Mouse (Mus musculus): ENCODE measurements at regions not wholly inside any gene's neighbourhood (a gene's known extent, or its start where the extent isn't known, plus 50 kb on each side); places are given as distances from the start of the nearest gene placed in this dataset.

- ATAC-seq (replicated peaks; ENCODE audit: low FRiP score, poor library complexity, severe bottlenecking), result no peak
Observed at GRCm38 (mm10) chr4:125212176-125212530, 84.5 kb upstream of the Zc3h12a start.

DNA sequence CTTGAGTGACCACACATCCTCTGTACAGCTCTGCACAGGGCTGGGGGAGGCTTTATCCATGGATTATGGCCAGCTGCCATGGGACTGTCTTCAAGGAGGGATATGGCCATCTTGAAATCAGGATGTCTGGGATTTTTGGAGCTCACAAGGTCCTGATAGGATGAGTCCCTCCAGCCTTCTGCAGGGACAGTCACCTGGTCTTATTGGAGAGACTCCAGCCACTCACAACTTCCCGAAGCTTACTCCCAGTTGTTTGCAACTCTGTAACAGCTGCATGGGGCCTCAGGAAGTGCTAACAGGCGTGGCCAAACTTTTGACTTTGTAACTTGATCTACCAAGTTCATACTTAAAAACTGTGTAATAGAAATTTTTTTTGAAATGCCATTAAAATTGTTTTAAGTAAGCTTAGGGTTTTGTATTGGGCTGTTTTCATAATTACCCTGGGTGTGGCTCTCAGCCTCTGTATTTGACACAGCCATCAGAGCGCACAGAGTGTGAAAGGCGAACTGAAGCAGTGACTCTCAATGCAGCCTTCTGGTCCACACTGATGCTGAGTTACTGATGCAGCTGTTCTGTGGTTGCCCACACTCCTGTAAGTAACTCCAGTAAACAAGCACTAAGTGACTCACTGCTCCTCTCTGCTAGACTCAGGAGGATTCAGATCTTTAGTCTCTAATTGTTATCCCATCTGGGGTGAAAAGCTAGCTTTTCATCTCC is 84.0 kb upstream of the Zc3h12a start:
- ATAC-seq (replicated peaks; ENCODE audit: low FRiP score, poor library complexity, severe bottlenecking), result no peak

DNA sequence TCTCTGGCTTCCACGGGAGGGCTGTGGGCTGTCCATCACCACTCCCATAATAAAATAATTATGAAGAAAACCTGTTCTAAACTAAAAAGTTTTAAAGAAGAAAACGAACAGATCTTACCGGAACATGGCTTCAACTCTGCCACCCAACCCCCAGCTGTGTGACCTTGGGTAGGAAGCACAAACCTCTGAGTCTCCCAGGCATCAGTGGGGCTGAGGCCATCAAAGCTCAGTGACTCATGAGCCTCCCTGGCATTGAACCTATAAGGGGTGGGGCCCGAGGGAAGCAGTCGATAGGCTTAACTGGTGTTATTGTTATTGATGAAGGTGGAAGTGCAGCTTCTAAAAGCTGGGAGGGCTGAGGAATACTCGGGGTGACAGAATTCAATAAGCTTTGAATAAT is 83.1 kb upstream of the Zc3h12a start:
- ATAC-seq (replicated peaks; ENCODE audit: low FRiP score, poor library complexity, severe bottlenecking), result no peak

DNA sequence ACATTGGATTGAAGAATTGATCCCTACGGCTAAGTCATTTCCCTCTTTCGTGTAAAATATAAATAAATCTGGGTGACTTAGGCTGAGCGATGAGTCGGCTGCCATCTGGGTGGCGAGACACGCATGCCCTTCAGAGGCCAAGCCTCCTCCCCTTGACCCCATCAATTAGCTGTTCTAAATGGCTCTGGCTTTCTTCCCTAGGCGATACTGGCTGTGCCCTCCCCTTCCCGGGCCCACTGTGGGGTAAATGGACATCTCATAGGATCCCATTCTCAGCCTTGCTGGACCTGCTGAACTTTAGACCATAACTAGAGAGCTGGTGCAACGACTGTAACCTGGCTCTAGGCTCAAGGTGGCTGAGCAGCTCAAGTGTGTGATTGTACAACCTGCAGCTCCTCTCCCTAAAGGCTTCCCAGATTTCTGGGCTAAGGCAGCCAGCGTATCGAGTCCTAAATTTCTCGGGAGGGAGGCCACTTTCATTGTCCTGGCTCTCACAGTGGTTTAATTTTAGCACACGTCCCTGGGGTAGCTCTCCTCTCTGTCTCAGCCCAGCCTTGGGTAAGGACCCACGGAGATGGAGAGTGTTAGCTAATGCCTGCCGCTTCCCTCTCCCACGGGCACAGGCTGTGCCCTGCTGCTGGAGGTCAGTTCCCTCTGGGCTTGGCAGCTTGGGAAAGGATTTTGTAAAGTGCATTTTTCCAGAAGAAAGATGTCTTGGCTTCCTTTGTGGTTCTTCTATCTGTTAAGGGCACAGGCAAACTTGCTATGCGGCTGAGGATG is 80.7 kb upstream of the Zc3h12a start:
- ATAC-seq (replicated peaks; ENCODE audit: low FRiP score, poor library complexity, severe bottlenecking), result no peak

DNA sequence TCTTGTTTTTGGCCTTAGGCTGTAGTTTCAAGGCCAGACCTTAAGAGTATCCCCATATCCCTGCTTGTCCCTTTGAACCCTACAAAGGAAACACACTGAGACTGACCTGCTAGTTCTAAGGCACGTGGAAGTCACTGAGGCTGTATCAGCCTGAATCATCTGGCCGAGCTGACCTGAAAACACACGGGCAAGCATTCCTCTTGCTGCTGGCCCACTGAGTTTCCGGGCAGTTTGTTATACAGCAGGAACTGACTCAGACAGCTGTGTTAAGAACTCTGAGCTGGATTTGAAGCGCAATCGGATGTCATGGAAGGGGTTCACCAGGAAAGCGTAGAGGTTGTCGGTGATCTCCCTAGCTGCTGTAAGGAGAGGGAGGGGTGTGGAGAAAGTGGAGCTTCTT is 75.9 kb upstream of the Zc3h12a start:
- ATAC-seq (replicated peaks; ENCODE audit: low FRiP score, poor library complexity, severe bottlenecking), result no peak

DNA sequence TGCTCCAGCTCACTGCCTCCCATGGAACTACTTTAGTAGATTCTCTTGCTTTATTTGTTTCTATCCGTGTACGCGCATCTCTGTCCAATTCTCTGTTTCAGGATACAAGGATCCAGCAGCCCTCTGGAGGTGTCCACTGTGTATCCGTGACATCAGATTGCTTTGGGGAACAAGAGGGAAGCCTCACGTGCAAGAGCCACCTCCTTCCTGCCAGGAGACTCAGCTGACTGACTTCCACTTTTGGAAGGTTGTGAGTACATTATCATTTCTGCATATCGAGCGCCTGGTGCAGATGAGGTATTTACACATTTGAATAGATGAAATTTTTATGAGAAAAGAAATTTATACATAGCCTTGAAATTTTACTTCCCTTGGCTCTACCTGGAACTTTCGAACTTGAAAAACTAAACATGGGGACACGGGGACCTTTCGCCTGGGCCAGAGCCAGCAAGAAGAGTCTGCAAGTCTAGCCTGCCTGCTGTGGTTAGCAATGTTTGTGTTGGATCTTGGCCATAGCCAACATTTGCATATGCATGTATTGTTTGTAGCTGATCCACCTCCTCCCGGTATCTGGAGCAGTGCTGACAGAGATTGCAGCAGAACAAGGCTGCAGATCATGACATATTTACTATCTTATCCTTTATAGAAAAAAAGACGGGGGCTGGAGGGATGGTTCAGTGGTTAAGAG is 74.1 kb upstream of the Zc3h12a start:
- no peak for ATAC-seq (replicated peaks; ENCODE audit: low FRiP score, poor library complexity, severe bottlenecking)

- no peak for ATAC-seq (replicated peaks; ENCODE audit: low FRiP score, poor library complexity, severe bottlenecking)
Observed at GRCm38 (mm10) chr4:125200762-125201161, 73.1 kb upstream of the Zc3h12a start.

DNA sequence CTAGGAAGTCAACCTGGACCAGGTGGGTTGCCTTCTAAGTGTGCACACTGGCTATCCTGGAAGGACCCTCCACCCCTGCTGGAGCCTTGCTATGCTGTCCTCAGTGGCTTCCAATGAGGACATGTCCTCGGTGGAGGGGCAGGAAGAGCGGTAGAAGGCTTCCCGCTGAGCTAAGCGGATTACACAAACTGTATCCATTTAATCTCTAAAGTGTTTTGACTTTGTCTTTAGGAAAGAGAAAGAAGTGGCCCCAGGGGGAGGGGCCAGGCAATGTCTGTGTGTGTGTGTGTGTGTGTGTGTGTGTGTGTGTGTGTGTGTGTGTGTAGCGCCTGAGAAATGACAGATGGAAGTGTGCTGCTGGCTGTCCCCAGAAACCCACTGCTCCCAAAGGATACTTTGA is 71.6 kb upstream of the Zc3h12a start:
- no peak for ATAC-seq (replicated peaks; ENCODE audit: low FRiP score, poor library complexity, severe bottlenecking)

- no peak for ATAC-seq (replicated peaks; ENCODE audit: low FRiP score, poor library complexity, severe bottlenecking)
Observed at GRCm38 (mm10) chr4:125195901-125196435, 68.3 kb upstream of the Zc3h12a start.

DNA sequence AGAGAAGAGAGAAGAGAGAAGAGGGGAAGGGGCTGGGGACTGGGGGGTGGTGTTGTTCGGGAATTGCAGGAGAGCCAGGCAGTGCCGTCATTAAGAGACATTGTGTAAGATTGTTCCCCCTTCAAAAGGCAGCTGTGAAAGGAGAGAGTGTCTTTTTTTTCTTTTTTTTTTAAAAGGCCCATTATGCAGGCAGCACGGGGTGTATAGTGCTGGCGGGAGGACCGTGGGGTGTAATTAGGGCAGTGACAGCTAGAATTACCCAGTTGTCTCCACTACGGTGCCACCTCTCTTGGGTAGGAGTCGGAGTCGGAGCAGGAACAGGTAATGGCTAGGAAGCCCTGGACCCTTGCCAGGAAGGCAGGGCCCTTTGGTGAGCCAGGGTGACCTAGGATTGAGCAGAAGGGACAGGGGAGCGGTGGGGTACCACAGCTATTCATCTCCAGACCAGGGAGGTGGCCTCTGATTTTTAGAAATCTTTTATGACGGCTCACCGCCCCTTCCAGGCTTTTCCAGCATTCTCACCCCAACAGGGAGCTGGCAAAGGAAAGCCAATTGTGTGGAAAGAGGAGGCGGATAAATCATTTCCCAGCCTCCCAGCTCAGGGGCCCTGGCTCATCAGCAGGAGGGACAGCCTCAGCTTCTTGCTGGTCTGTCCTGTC is 67.2 kb upstream of the Zc3h12a start:
- no peak for ATAC-seq (replicated peaks; ENCODE audit: low FRiP score, poor library complexity, severe bottlenecking)

DNA sequence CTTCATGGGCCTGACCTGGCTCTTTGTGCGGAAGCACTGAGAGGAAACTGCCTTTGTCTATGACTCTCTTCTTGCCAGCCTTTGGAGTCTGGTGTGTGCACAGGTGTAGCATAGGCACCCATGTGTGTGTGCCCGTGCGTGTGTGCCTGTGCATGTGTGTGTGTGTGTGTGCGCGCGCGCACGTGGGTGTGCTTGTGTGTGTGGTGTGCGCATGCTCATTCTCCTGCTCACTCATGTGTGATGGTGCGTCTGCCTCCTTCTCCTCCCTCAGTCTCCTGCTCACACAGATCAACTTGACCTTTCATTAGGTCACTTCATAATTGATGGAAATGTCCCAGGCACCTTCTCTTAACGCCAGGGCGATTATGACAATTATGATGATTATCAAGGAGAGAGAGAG is 66.7 kb upstream of the Zc3h12a start:
- ATAC-seq (replicated peaks; ENCODE audit: low FRiP score, poor library complexity, severe bottlenecking), result no peak

- no peak for ATAC-seq (replicated peaks; ENCODE audit: low FRiP score, poor library complexity, severe bottlenecking)
Observed at GRCm38 (mm10) chr4:125191680-125192079, 64.0 kb upstream of the Zc3h12a start.

- no peak for ATAC-seq (replicated peaks; ENCODE audit: low FRiP score, poor library complexity, severe bottlenecking)
Observed at GRCm38 (mm10) chr4:125191010-125191409, 63.4 kb upstream of the Zc3h12a start.

- ATAC-seq (replicated peaks; ENCODE audit: low FRiP score, poor library complexity, severe bottlenecking), result no peak
Observed at GRCm38 (mm10) chr4:125189971-125190370, 62.3 kb upstream of the Zc3h12a start.

DNA sequence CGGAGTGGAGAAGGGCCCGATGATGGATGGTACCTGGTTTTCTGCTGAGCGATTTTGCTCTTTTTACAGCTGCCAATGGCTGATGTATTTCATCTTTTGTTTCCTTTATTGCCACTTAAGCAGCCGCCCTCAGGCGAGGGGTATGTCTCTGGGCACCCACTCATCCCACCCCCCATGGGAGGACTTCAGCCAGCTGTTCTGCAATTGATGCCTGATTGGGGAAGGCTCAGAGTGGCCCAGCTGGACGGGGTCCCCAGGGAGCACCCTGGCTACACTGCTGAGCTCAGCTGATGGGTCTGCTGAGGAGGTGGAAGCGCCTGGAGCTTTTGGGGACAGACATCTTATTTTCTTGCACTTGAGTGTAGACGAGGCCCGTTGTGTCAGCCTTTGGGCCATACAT is 58.6 kb upstream of the Zc3h12a start:
- ATAC-seq (replicated peaks; ENCODE audit: low FRiP score, poor library complexity, severe bottlenecking), result no peak

DNA sequence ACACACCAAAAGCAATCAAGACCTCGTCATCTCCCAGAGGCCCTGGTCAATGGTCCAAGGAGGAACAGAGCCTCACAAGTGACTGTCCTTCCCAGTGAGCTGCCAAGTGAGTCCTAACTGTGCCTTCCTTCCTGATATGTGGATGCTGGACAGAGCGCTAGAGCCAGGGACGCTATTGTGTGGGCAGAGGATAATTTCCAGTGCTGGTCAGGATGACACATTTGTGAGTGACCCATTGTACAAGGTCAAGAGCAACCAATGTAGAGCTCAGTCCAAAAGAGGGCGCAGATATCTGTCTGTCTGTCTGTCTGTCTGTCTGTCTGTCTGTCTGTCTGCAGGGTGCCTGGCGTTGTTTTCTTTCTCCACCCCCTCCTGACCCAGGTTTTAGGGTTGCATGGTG is 57.4 kb upstream of the Zc3h12a start:
- ATAC-seq (replicated peaks; ENCODE audit: low FRiP score, poor library complexity, severe bottlenecking), result no peak

- ATAC-seq (replicated peaks; ENCODE audit: low FRiP score, poor library complexity, severe bottlenecking), result no peak
Observed at GRCm38 (mm10) chr4:125180947-125181346, 53.3 kb upstream of the Zc3h12a start.

DNA sequence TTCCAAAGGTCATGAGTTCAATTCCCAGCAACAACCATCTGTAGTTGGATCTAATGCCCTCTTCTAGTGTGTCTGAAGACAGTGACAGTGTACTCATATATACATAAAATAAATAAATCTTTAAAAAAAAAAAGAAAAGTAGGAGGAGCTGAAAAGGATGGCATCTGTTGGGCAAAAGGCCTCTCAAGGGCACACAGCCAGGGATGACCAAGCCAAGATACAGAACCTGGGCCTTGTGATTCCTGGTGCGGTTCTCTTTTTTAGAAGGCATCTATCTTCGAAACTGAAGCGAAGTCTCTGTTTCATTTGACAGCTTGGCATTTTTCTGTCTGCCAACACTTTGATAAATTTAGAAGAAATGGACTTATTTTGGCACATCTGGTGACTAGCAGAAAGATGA is 50.9 kb upstream of the Zc3h12a start:
- no peak for ATAC-seq (replicated peaks; ENCODE audit: low FRiP score, poor library complexity, severe bottlenecking)

DNA sequence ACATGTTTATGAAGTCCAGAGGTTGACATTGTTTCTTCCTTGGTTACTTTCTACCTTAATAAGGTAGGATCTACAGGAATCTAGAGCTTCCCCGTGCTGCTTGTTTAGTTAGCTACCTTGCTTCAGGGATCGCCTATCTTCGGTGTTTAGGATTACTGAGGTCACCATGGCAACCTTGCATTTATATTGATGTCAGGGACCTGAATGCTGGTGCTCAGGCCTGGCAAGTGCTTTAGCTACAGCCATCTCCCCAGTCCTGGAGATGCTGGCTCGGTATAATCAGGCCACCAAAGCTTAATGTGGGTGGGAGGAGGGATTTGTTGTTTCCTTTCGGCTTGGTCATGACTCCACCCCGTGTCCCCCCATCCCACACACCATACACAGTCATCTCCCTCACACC is 50.0 kb upstream of the Zc3h12a start:
- ATAC-seq (replicated peaks; ENCODE audit: low FRiP score, poor library complexity, severe bottlenecking), result no peak
